Mouse (Mus musculus): Measurements from ENCODE around the gene Gm5624.
"Not testable (repeated sequence)": the region's sequence is repeated elsewhere in the genome, so short reads cannot be mapped to it uniquely, and the experiment has no call there.

Gm5624 gene

DNA sequence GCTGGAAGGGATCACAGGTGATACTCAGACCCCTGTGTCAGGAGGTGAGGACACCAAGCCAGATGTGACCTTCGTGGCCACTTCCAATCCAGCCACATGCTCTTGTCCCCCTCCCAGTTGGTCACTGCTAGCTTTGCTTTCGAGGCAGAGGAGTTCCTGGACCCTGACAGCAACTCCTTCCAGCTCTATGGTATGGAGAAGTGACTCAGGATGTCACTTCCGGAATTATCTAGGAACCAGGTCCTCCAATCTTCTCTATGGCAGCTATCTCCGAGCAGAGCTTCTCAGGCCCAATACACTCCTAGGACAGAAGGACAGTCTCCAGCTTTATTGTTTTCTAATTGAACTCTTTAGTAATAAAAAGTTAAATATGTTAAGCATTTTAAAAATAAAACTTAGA is at the start of gene Gm5624:
Gene Gm5624, minus strand, starts transcription at position 202 of the 400 bp plus-strand sequence.
- DNase-seq (ENCODE audit: low spot score), result not testable (repeated sequence)

DNA sequence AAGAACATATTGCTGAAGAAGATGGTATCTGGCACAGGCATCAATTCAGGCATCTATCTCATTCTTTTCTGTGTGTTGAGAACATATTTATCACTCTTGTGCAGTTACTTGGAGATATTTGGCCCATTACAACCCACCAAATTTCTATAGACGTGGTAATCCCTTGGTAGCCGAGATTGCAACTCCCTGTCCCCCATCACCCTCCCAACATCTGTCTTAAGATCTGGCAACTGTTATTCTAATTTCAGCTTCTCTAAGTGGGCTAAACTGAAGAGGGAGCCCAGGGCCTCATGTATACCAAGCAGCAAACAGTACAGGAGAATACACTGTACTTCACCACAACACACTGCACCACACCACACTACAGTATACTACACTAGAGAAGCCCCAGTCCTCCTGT is 36.0 kb downstream of the Gm5624 start:
- DNase-seq (ENCODE audit: low spot score), result not testable (repeated sequence)

DNA sequence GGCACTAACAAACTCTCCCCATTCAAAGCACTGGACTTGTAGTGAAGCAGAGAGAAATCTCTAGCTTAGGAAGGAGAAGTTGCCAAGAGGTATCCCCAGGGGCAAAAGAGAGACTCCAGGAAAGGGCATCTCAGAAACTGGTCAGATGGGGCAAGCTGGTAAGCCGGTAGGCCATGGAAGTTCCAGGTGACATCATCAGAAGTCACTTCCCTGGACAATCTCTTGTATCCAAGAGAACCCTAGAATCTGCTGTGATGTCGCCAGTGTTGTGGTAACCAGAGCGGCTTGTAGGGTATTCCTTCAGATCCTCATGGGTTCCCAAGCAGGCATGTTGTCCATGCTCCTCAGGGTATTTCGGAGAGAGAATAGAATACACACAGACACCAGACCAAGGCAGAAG is 44.9 kb downstream of the Gm5624 start, which contains the start of gene Gm8247:
Gene Gm8247, plus strand, starts transcription at position 301 of the 400 bp plus-strand sequence.
- DNase-seq (ENCODE audit: low spot score), result not testable (repeated sequence)

DNA sequence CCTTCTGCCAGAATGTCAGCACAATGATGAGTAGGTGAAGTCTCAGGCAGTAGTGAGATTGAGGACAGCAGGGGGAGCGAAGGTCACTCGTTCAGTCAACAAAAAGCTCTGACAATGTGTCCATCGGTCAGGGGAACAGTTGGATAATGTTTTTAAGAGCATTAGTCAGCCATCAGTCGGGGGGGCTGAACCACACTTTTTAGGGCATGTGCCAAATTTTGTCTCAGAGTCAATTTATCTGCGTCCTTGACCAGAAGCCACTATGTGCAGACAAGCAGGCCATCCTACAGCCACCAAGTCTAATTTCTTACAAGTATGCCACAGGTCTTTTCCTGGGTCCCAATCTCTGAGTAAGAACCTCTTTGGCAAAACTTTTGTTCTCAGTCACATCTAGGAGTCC is 79.8 kb downstream of the Gm5624 start:
- DNase-seq (ENCODE audit: low spot score), result not testable (repeated sequence)

DNA sequence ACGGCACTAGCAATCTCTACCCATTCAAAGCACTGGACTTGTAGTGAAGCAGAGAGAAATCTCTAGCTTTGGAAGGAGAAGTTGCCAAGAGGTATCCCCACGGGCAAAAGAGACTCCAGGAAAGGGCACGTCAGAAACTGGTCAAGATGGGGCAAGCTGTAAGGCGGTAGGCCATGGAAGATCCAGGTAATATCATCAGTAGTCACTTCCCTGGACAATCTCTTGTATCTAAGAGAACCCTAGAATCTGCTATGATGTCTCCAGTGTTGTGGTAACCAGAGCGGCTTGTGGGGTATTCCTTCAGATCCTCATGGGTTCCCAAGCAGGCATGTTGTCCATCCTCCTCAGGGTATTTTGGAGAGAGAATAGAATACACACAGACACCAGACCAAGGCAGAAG is 109.8 kb downstream of the Gm5624 start, which contains the start of gene Gm17093:
Gene Gm17093, plus strand, starts transcription at position 301 of the 400 bp plus-strand sequence.
- DNase-seq (ENCODE audit: low spot score), result not testable (repeated sequence)

Data from urinary bladder, postnatal 10 days (tissue).